Mouse (Mus musculus) stomach, embryonic 16.5 days (tissue): ENCODE measurements at regions not wholly inside any gene's neighbourhood (a gene's known extent, or its start where the extent isn't known, plus 50 kb on each side); places are given as distances from the start of the nearest gene placed in this dataset.

ENCODE experiments used
- ATAC-seq: fragments of 200-750 bp; cut with Nextera tagmentation; 2 replicates; pipeline ENCODE4 v1.8.0; 2017; ENCODE audit warnings: moderate number of reproducible peaks, moderate TSS enrichment; ENCODE audit not compliant: insufficient read depth, low FRiP score
- H3K27ac ChIP-seq: fragments of 300-500 bp; sonication (generic); 2 replicates; pipeline ENCODE4 v1.5.1; 2014; ENCODE audit warnings: low read length
- H3K27me3 ChIP-seq: fragments of 300-500 bp; sonication (generic); 2 replicates; pipeline ENCODE4 v1.6.1; 2014; ENCODE audit warnings: low read length, control low read depth, mixed read lengths; ENCODE audit not compliant: control insufficient read depth, insufficient read depth
- H3K36me3 ChIP-seq: fragments of 300-500 bp; sonication (generic); 2 replicates; pipeline ENCODE4 v1.6.1; 2014; ENCODE audit warnings: low read length; ENCODE audit not compliant: control insufficient read depth, insufficient read depth
- H3K4me1 ChIP-seq: fragments of 300-500 bp; sonication (generic); 2 replicates; pipeline ENCODE4 v1.6.1; 2014; ENCODE audit warnings: low read length, control low read depth, mixed read lengths; ENCODE audit not compliant: control insufficient read depth, insufficient read depth
- H3K4me2 ChIP-seq: fragments of 300-500 bp; sonication (generic); 2 replicates; pipeline ENCODE4 v1.6.1; 2014; ENCODE audit warnings: low read depth, low read length, mixed read lengths
- H3K4me3 ChIP-seq: fragments of 300-500 bp; sonication (generic); replicated peaks from 2 replicates; pipeline ENCODE4 v1.5.1; 2014; ENCODE audit warnings: mild to moderate bottlenecking, low read length
- H3K9ac ChIP-seq: fragments of 300-500 bp; sonication (generic); 2 replicates; pipeline ENCODE4 v1.6.1; 2014; ENCODE audit warnings: low read length
- H3K9me3 ChIP-seq: fragments of 300-500 bp; sonication (generic); replicated peaks from 2 replicates; pipeline ENCODE4 v1.6.1; 2016; ENCODE audit warnings: low read length, control low read depth; ENCODE audit not compliant: control insufficient read depth
- WGBS: fragments of 180-500 bp; shearing (Covaris S2); extraction: QIAGEN DNeasy Blood & Tissue Kit; methylation state at CpG from one replicate; pipeline ENCODE4 v1.1.7; 2014; 5-methylcytosine and 5-hydroxymethylcytosine counted together

GRCm38 (mm10) chr12:77972165-77972564 is 221.9 kb upstream of the Gm6657 start:
- no peaks in the 10 kb centered on the region for H3K9me3 ChIP-seq
- H3K9ac ChIP-seq = no peak overlapping the region
- no peaks in the 10 kb centered on the region for H3K36me3 ChIP-seq
- ATAC-seq = no peak
- H3K4me1 ChIP-seq = no peaks in the 10 kb centered on the region
- WGBS = 43% methylated on average over 4 of the region's 4 CpGs
- no peaks in the 10 kb centered on the region for H3K27me3 ChIP-seq
- no peak overlapping the region for H3K27ac ChIP-seq
- no peak overlapping the region for H3K4me2 ChIP-seq
- no peak overlapping the region for H3K4me3 ChIP-seq

- no peaks in the 10 kb centered on the region for H3K4me1 ChIP-seq
- no peaks in the 10 kb centered on the region for H3K36me3 ChIP-seq
- no peak overlapping the region for H3K9ac ChIP-seq
- H3K27ac ChIP-seq = no peak overlapping the region
- H3K9me3 ChIP-seq = no peaks in the 10 kb centered on the region
- no peak for ATAC-seq
- WGBS = 66% methylated on average over 2 of the region's 2 CpGs
- no peaks in the 10 kb centered on the region for H3K27me3 ChIP-seq
- no peak overlapping the region for H3K4me3 ChIP-seq
- H3K4me2 ChIP-seq = no peak overlapping the region
Measured at GRCm38 (mm10) chr12:77976952-77977351, 217.1 kb upstream of the Gm6657 start.

GRCm38 (mm10) chr12:77986738-77987137 is 207.3 kb upstream of the Gm6657 start:
- H3K4me1 ChIP-seq = no peaks in the 10 kb centered on the region
- H3K9ac ChIP-seq = no peak overlapping the region
- H3K27ac ChIP-seq = no peak overlapping the region
- no peaks in the 10 kb centered on the region for H3K36me3 ChIP-seq
- no peaks in the 10 kb centered on the region for H3K27me3 ChIP-seq
- no peak overlapping the region for H3K4me3 ChIP-seq
- H3K9me3 ChIP-seq = no peaks in the 10 kb centered on the region
- WGBS = 65% methylated on average over 8 of the region's 8 CpGs
- no peak overlapping the region for H3K4me2 ChIP-seq
- ATAC-seq = no peak

GRCm38 (mm10) chr12:77989766-77990165 is 204.3 kb upstream of the Gm6657 start:
- ATAC-seq = no peak
- Histone ChIP-seq H3K4me2 (no peak overlapping the region), H3K36me3 (no peaks in the 10 kb centered on the region), H3K27ac (no peak overlapping the region), H3K4me3 (no peak overlapping the region), H3K4me1 (no peaks in the 10 kb centered on the region), H3K27me3 (no peaks in the 10 kb centered on the region), H3K9me3 (no peaks in the 10 kb centered on the region), H3K9ac (no peak overlapping the region)
- 41% methylated on average over 3 of the region's 3 CpGs for WGBS

GRCm38 (mm10) chr12:77991627-77992026 is 202.4 kb upstream of the Gm6657 start:
- Histone ChIP-seq H3K4me1 (no peaks in the 10 kb centered on the region), H3K4me2 (no peak overlapping the region), H3K4me3 (no peak overlapping the region), H3K36me3 (no peaks in the 10 kb centered on the region), H3K27me3 (no peaks in the 10 kb centered on the region), H3K27ac (no peak overlapping the region), H3K9me3 (no peaks in the 10 kb centered on the region), H3K9ac (no peak overlapping the region)
- 67% methylated on average over 6 of the region's 6 CpGs for WGBS
- no peak for ATAC-seq

GRCm38 (mm10) chr12:77994176-77994575 is 199.9 kb upstream of the Gm6657 start:
- no peaks in the 10 kb centered on the region for H3K4me1 ChIP-seq
- no peak overlapping the region for H3K4me2 ChIP-seq
- no peak overlapping the region for H3K9ac ChIP-seq
- H3K27me3 ChIP-seq = no peaks in the 10 kb centered on the region
- no peak for ATAC-seq
- H3K4me3 ChIP-seq = no peak overlapping the region
- 69% methylated on average over 5 of the region's 5 CpGs for WGBS
- H3K27ac ChIP-seq = no peak overlapping the region
- H3K36me3 ChIP-seq = no peaks in the 10 kb centered on the region
- no peaks in the 10 kb centered on the region for H3K9me3 ChIP-seq

GRCm38 (mm10) chr12:77997916-77998315 is 196.1 kb upstream of the Gm6657 start:
- no peaks in the 10 kb centered on the region for H3K9me3 ChIP-seq
- no peak for ATAC-seq
- H3K4me1 ChIP-seq = no peaks in the 10 kb centered on the region
- H3K4me3 ChIP-seq = no peak overlapping the region
- H3K4me2 ChIP-seq = no peak overlapping the region
- H3K27me3 ChIP-seq = no peaks in the 10 kb centered on the region
- no peak overlapping the region for H3K27ac ChIP-seq
- no peaks in the 10 kb centered on the region for H3K36me3 ChIP-seq
- H3K9ac ChIP-seq = no peak overlapping the region
- 83% methylated on average over 1 of the region's 1 CpGs for WGBS

GRCm38 (mm10) chr12:78000401-78000800 is 193.6 kb upstream of the Gm6657 start:
- no peak for ATAC-seq
- 71% methylated on average over 3 of the region's 3 CpGs for WGBS

GRCm38 (mm10) chr12:78001846-78002245 is 192.2 kb upstream of the Gm6657 start:
- H3K9ac ChIP-seq = no peak overlapping the region
- no peak overlapping the region for H3K27ac ChIP-seq
- no peak overlapping the region for H3K4me3 ChIP-seq
- no peaks in the 10 kb centered on the region for H3K9me3 ChIP-seq
- H3K4me2 ChIP-seq = no peak overlapping the region
- no peak for ATAC-seq
- H3K36me3 ChIP-seq = no peaks in the 10 kb centered on the region
- WGBS = 62% methylated on average over 9 of the region's 9 CpGs
- H3K27me3 ChIP-seq = no peaks in the 10 kb centered on the region
- H3K4me1 ChIP-seq = no peaks in the 10 kb centered on the region

More at GRCm38 (mm10) chr12:78000401-78000800, 193.6 kb upstream of the Gm6657 start:
- H3K9ac ChIP-seq = no peak overlapping the region
- no peaks in the 10 kb centered on the region for H3K9me3 ChIP-seq
- H3K27me3 ChIP-seq = no peaks in the 10 kb centered on the region
- H3K4me1 ChIP-seq = no peaks in the 10 kb centered on the region
- no peak overlapping the region for H3K4me3 ChIP-seq
- H3K36me3 ChIP-seq = no peaks in the 10 kb centered on the region
- H3K27ac ChIP-seq = no peak overlapping the region
- no peak overlapping the region for H3K4me2 ChIP-seq

GRCm38 (mm10) chr12:78033766-78034165 is 160.3 kb upstream of the Gm6657 start:
- H3K27me3 ChIP-seq = no peaks in the 10 kb centered on the region
- H3K9me3 ChIP-seq = no peaks in the 10 kb centered on the region
- H3K36me3 ChIP-seq = no peaks in the 10 kb centered on the region
- H3K4me3 ChIP-seq = no peak overlapping the region
- no peak for ATAC-seq
- no peaks in the 10 kb centered on the region for H3K4me1 ChIP-seq
- H3K9ac ChIP-seq = no peak overlapping the region
- H3K27ac ChIP-seq = no peak overlapping the region
- H3K4me2 ChIP-seq = no peak overlapping the region
